Mouse (Mus musculus): ENCODE measurements around the gene Gpc2. TPM values are rescaled to one million over a fixed set of nuclear protein-coding genes. Genes with fewer than 3 reads are reported as not detected.

The Gpc2 gene
- polyA plus RNA-seq, 1 experiment from 2014 or later: 134 TPM

- no peak overlapping the region for H3K4me3 ChIP-seq (replicated peaks)
- H3K9ac ChIP-seq (replicated peaks): no peak overlapping the region
- no peak overlapping the region for H3K4me2 ChIP-seq
- ATAC-seq (ENCODE audit: low FRiP score): no peak
- H3K36me3 ChIP-seq: peaks cover 43% of the 10 kb centered on the region
- no peaks in the 10 kb centered on the region for H3K9me3 ChIP-seq (replicated peaks)
- H3K27ac ChIP-seq (replicated peaks): no peak overlapping the region
- H3K27me3 ChIP-seq (replicated peaks): no peaks in the 10 kb centered on the region
- H3K4me1 ChIP-seq: peaks cover 57% of the 10 kb centered on the region
- 94% methylated on average over 11 of the region's 11 CpGs for WGBS
These were observed 19.0 kb downstream of the Gpc2 start for GRCm38 (mm10) chr5:138260834-138261233.

DNA sequence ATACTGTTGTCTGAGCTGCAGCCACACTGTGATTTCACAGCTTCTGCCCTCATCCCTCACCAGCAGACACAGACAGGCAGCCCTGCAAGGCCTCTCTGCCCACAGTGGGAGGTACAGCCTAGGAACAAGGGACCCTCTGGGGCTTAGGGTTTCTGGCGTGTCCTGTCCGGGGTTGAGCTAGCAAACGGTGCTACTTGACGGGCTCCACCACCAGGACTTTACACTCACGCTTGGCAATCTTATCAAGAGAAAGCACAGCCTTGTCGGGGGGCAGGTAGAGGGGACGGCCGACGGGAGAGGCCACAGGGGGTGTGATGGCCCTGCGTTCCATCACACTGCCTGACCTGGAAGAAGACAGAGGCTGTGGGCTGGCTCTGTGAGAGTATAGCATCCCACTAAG, 19.8 kb downstream of the Gpc2 start:
- H3K4me1 ChIP-seq: peaks cover 52% of the 10 kb centered on the region
- H3K9me3 ChIP-seq (replicated peaks): no peaks in the 10 kb centered on the region
- ATAC-seq (ENCODE audit: low FRiP score): no peak
- H3K4me2 ChIP-seq: no peak overlapping the region
- no peak overlapping the region for H3K27ac ChIP-seq (replicated peaks)
- H3K27me3 ChIP-seq (replicated peaks): no peaks in the 10 kb centered on the region
- no peak overlapping the region for H3K4me3 ChIP-seq (replicated peaks)
- H3K36me3 ChIP-seq: peaks cover 40% of the 10 kb centered on the region
- WGBS: 92% methylated on average over 10 of the region's 10 CpGs
- no peak overlapping the region for H3K9ac ChIP-seq (replicated peaks)

DNA sequence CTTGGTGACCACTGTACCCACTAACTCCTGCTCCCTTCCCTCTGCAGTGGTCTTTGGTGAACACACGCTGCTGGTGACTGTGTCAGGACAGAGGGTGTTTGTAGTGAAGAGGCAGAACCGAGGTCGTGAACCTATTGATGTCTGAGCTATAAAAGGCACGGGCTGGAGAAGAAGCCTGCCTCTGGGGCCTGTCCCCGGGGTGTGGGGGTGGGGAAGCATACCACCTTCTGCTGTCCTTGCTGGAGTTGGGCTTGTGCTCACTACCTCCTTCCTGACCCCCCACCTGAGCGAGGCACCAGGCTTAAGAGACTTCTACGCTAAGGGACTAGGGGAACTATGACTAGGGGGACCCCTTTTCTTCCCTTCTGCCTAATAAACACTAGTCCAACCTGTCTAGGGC, 20.8 kb downstream of the Gpc2 start:
- no peaks in the 10 kb centered on the region for H3K27me3 ChIP-seq (replicated peaks)
- 41% methylated on average over 7 of the region's 7 CpGs for WGBS
- no peak overlapping the region for H3K4me3 ChIP-seq (replicated peaks)
- H3K27ac ChIP-seq (replicated peaks): no peak overlapping the region
- no peak for ATAC-seq (ENCODE audit: low FRiP score)
- H3K4me2 ChIP-seq: no peak overlapping the region
- no peaks in the 10 kb centered on the region for H3K9me3 ChIP-seq (replicated peaks)
- no peak overlapping the region for H3K9ac ChIP-seq (replicated peaks)
- H3K36me3 ChIP-seq: peaks cover 40% of the 10 kb centered on the region
- H3K4me1 ChIP-seq: peaks cover 48% of the 10 kb centered on the region

DNA sequence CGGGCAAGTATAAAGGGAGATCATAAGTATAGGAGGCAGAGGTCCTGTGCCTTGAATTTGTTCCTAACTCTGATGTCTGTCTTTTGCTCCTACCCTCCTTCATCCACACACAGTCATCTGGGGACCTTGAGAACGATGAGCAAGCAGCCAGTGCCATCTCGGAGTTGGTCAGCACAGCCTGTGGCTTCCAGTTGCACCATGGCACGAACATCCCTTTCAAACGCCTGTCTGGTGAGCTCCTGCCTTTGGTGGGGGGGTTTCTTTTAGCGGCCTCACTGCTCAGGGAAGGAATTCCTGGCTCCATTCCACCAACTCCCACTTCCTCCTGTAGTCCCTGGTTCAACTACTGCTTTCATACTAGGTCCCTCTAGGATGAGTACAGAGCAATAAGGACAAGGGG, 21.3 kb downstream of the Gpc2 start:
- Histone ChIP-seq H3K27me3 (replicated peaks) (no peaks in the 10 kb centered on the region), H3K9ac (replicated peaks) (no peak overlapping the region), H3K4me3 (replicated peaks) (no peak overlapping the region), H3K9me3 (replicated peaks) (no peaks in the 10 kb centered on the region), H3K4me2 (no peak overlapping the region), H3K36me3 (peaks cover 40% of the 10 kb centered on the region), H3K4me1 (peaks cover 48% of the 10 kb centered on the region), H3K27ac (replicated peaks) (no peak overlapping the region)
- no peak for ATAC-seq (ENCODE audit: low FRiP score)
- WGBS: 86% methylated on average over 6 of the region's 6 CpGs

- Histone ChIP-seq H3K27me3 (replicated peaks) (no peaks in the 10 kb centered on the region), H3K4me3 (replicated peaks) (no peak overlapping the region), H3K36me3 (peaks cover 40% of the 10 kb centered on the region), H3K4me2 (no peak overlapping the region), H3K27ac (replicated peaks) (no peak overlapping the region), H3K9me3 (replicated peaks) (no peaks in the 10 kb centered on the region), H3K4me1 (peaks cover 46% of the 10 kb centered on the region), H3K9ac (replicated peaks) (no peak overlapping the region)
- 73% methylated on average over 3 of the region's 3 CpGs for WGBS
- ATAC-seq (ENCODE audit: low FRiP score): no peak
These were observed 21.7 kb downstream of the Gpc2 start for GRCm38 (mm10) chr5:138258078-138258477.

DNA sequence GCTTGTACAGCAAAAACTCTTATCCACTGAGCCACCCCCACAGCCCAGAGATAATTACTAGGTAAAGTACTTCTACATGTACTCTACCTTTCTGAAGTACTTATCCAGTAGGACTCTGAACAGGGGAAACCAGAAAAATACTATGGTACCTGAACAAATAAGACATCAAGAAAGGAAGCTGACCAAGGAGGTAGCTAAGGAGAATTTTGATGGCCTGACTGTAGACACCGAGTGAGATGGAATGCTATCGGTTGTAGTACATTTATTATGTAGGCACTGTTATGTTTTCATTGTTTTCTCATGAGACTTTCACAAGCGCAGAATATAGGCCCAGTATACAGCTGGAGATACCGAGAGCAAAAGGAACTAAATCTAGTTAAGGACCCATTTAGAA, 22.2 kb downstream of the Gpc2 start:
- peaks cover 41% of the 10 kb centered on the region for H3K4me1 ChIP-seq
- no peak overlapping the region for H3K4me2 ChIP-seq
- no peaks in the 10 kb centered on the region for H3K27me3 ChIP-seq (replicated peaks)
- 96% methylated on average over 4 of the region's 4 CpGs for WGBS
- H3K27ac ChIP-seq (replicated peaks): no peak overlapping the region
- H3K9me3 ChIP-seq (replicated peaks): no peaks in the 10 kb centered on the region
- ATAC-seq (ENCODE audit: low FRiP score): no peak
- no peak overlapping the region for H3K4me3 ChIP-seq (replicated peaks)
- H3K9ac ChIP-seq (replicated peaks): no peak overlapping the region
- H3K36me3 ChIP-seq: peaks cover 40% of the 10 kb centered on the region

DNA sequence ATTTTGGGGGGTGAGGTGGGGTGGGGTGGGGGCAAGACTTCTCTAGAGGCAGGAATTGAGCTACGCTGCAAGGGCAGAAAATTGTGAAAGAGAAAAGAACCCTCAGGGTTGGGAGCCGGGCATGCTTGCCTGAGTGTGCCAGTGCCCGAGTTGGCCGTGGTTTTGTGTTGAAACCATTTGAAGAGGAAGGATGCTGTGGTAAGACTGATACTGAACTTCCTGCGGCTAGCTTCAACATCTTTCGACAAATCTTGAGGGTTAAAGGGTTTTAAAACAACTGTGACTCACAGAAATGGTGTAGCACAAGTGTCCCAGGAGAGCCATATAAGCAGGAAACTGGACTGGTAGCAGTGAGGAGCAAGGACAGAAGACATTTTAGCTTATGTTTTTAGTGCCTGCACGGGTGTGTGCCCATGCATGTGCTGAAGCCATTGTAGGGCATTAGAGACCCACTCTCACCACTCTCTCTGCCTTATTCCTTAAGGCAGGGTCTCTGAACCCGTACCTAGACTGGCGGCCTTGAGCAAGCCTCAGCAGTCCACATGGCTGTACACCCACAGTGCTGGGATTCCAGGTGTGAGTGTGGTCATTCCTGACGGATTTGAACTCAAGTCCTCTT, 22.7 kb downstream of the Gpc2 start:
- ATAC-seq (ENCODE audit: low FRiP score): no peak
- H3K9ac ChIP-seq (replicated peaks): no peak overlapping the region
- peak overlapping the region; percentile 92 for H3K4me2 ChIP-seq
- H3K4me3 ChIP-seq (replicated peaks): no peak overlapping the region
- H3K36me3 ChIP-seq: peaks cover 38% of the 10 kb centered on the region
- no peaks in the 10 kb centered on the region for H3K9me3 ChIP-seq (replicated peaks)
- no peaks in the 10 kb centered on the region for H3K27me3 ChIP-seq (replicated peaks)
- H3K4me1 ChIP-seq: peaks cover 36% of the 10 kb centered on the region
- H3K27ac ChIP-seq (replicated peaks): no peak overlapping the region
- WGBS: 91% methylated on average over 10 of the region's 10 CpGs

DNA sequence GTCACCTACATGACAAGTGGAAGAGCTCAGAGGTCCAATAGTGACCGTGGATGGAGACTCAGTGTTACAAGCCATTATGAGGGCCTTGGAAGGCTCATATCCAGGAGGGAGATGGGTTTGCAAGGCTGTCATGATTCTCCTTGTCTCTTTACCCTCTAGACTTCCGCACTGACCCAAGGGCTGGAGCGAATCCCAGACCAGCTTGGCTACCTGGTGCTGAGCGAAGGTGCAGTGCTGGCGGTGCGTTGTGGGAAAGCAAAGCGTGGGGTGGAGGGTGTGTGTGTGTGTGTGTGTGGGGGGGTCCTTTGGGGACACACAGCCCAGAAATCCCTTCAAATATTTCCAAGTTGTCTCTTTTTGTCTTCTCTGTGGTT, 23.7 kb downstream of the Gpc2 start:
- Histone ChIP-seq H3K4me2 (peak overlapping the region; percentile 92), H3K9me3 (replicated peaks) (no peaks in the 10 kb centered on the region), H3K4me1 (peaks cover 30% of the 10 kb centered on the region), H3K27ac (replicated peaks) (peak overlapping the region; percentile 91), H3K4me3 (replicated peaks) (peak overlapping the region; percentile 73), H3K9ac (replicated peaks) (peak overlapping the region; percentile 79), H3K27me3 (replicated peaks) (no peaks in the 10 kb centered on the region), H3K36me3 (peaks cover 28% of the 10 kb centered on the region)
- WGBS: 21% methylated on average over 7 of the region's 7 CpGs
- ATAC-seq (ENCODE audit: low FRiP score): no peak

- peak; percentile 100 for ATAC-seq (ENCODE audit: low FRiP score)
- Histone ChIP-seq H3K4me1 (peaks cover 30% of the 10 kb centered on the region), H3K4me3 (replicated peaks) (peak within 1 kb of the TSS; percentile 73), H3K36me3 (peaks cover 23% of the 10 kb centered on the region), H3K27ac (replicated peaks) (peak within 1 kb of the TSS; percentile 91), H3K27me3 (replicated peaks) (no peaks in the 10 kb centered on the region), H3K9ac (replicated peaks) (peak within 1 kb of the TSS; percentile 79), H3K4me2 (peak within 1 kb of the TSS; percentile 92), H3K9me3 (replicated peaks) (no peaks in the 10 kb centered on the region)
- under 1% methylated on average over 38 of the region's 38 CpGs for WGBS
These were observed 24.3 kb downstream of the Gpc2 start, which contains the start of gene Lamtor4 for GRCm38 (mm10) chr5:138255353-138256093. Lamtor4 (plus strand) TSS chr5:138255482.

- H3K4me3 ChIP-seq (replicated peaks): no peak overlapping the region
- no peaks in the 10 kb centered on the region for H3K9me3 ChIP-seq (replicated peaks)
- H3K36me3 ChIP-seq: no peaks in the 10 kb centered on the region; the same call in 1 of the 2 replicates
- no peak overlapping the region for H3K27ac ChIP-seq (replicated peaks)
- no peak for ATAC-seq (ENCODE audit: low FRiP score)
- H3K4me1 ChIP-seq: peaks cover 20% of the 10 kb centered on the region
- no peak overlapping the region for H3K4me2 ChIP-seq
- no peaks in the 10 kb centered on the region for H3K27me3 ChIP-seq (replicated peaks)
- H3K9ac ChIP-seq (replicated peaks): no peak overlapping the region
- WGBS: 95% methylated on average over 3 of the region's 3 CpGs
These were observed 26.7 kb downstream of the Gpc2 start for GRCm38 (mm10) chr5:138253061-138253460.

DNA sequence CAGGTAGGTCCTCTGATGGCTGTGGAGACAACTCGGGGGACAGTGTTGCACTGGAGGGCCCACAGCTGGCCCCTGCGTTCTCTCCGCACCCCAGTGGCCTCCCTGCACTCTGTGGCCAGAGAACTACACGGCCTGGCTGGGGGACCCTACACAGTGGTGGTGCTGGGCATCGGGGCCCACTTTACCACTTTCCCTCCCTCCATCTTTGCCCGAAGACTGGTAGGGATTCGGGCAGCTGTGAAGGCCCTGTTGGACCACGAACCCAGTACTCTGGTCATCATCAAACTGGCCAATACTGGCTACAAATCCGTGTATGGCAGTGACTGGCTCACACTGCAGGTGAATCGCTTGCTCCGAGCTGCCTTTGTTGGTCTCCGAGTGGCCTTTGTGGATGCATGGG, 28.7 kb downstream of the Gpc2 start:
- H3K27me3 ChIP-seq (replicated peaks): no peaks in the 10 kb centered on the region
- H3K4me2 ChIP-seq: no peak overlapping the region
- H3K9me3 ChIP-seq (replicated peaks): no peaks in the 10 kb centered on the region
- no peak overlapping the region for H3K9ac ChIP-seq (replicated peaks)
- peaks cover 9% of the 10 kb centered on the region for H3K4me1 ChIP-seq
- no peak for ATAC-seq (ENCODE audit: low FRiP score)
- H3K27ac ChIP-seq (replicated peaks): no peak overlapping the region
- no peaks in the 10 kb centered on the region for H3K36me3 ChIP-seq
- no peak overlapping the region for H3K4me3 ChIP-seq (replicated peaks)
- WGBS: 86% methylated on average over 12 of the region's 12 CpGs

- Histone ChIP-seq H3K9me3 (replicated peaks) (no peaks in the 10 kb centered on the region), H3K36me3 (no peaks in the 10 kb centered on the region), H3K4me1 (no peaks in the 10 kb centered on the region), H3K4me3 (replicated peaks) (no peak overlapping the region), H3K4me2 (no peak overlapping the region), H3K27ac (replicated peaks) (no peak overlapping the region), H3K9ac (replicated peaks) (no peak overlapping the region), H3K27me3 (replicated peaks) (no peaks in the 10 kb centered on the region)
- ATAC-seq (ENCODE audit: low FRiP score): no peak
- WGBS: 45% methylated on average over 2 of the region's 2 CpGs
These were observed 38.3 kb downstream of the Gpc2 start for GRCm38 (mm10) chr5:138241511-138241910.
